In the genomic region with DNA sequence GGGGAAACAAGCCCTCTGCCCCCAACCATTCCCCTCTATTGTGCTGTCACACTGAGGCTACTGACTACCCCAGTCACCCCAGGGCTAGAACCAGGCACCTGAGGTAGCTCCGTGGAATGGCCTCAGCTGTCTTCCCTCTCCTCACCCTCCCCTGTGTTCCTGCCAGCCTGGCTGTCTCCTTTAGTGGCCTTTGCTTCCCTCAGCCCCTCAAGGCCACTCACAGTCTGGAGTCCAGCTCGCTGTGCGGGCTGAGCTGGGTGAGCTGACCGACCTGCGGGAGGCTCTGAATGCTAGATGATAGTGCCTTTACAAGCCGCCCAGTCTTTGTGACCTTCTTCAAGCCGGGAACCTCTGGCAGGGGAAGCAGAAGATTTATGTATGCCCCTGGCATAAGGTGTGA, we compare ENCODE assay signal across 17 mouse cellular contexts. TPM values are rescaled to one million over a fixed set of nuclear protein-coding genes. Genes with fewer than 3 reads are reported as not detected.
"Had no signal": no experiment of that assay in that cellular context is flagged by ENCODE, and none has a peak within 500 bp of the region (broad histone marks: within the 10 kb centered on the region; RNA-seq: fewer than 3 reads in every experiment).

No protein-coding gene starts in this region.

- ATAC-seq: lung, postnatal 0 days; midbrain, embryonic 13.5 days had no signal

- H3K9ac ChIP-seq: limb, embryonic 12.5 days; liver, embryonic 15.5 days; midbrain, embryonic 13.5 days had no signal

- DNase-seq: kidney, adult 18-20 months; kidney, postnatal 10 days; kidney, postnatal 4 days; liver; lung, adult 2 months; lung, postnatal 36 days; right cerebral cortex, adult 18-20 months; right cerebral cortex, postnatal 25 days; thymus, adult 2 months; thymus, postnatal 36 days had no signal

- H3K9me3 ChIP-seq: limb, embryonic 12.5 days; liver, embryonic 15.5 days; midbrain, embryonic 13.5 days had no signal

- H3K36me3 ChIP-seq: limb, embryonic 12.5 days; liver, embryonic 15.5 days; midbrain, embryonic 13.5 days had no signal

- H3K4me2 ChIP-seq: limb, embryonic 12.5 days; liver, embryonic 15.5 days; midbrain, embryonic 13.5 days had no signal

- H3K4me1 ChIP-seq: limb, embryonic 12.5 days; liver, embryonic 15.5 days; midbrain, embryonic 13.5 days had no signal

- H3K27me3 ChIP-seq: limb, embryonic 12.5 days; liver, embryonic 15.5 days; midbrain, embryonic 13.5 days had no signal

- H3K4me3 ChIP-seq: layer of hippocampus, adult 2 months; limb, embryonic 12.5 days; liver, embryonic 15.5 days; midbrain, embryonic 13.5 days had no signal

- H3K27ac ChIP-seq: layer of hippocampus, adult 2 months; limb, embryonic 12.5 days; liver, embryonic 15.5 days; midbrain, embryonic 13.5 days; stomach, postnatal 0 days had no signal

RNA-seq across cellular contexts. Expression of a gene that starts 16.7 kb away (rescaled TPM):
- total RNA-seq: megakaryocyte progenitor cell, adult 5-6 weeks had no signal
- polyA plus RNA-seq: liver, embryonic 15.5 days had no signal
